Mouse (Mus musculus): ENCODE data around the gene Fam199x.

Gene Fam199x

GRCm38 (mm10) chrX:137049425-137050225, at the start of gene Fam199x:
Fam199x (plus strand) TSS chrX:137049594.
- no peak for DNase-seq (ENCODE audit: extremely low read depth, low read depth, low spot score)

- no peak for DNase-seq (ENCODE audit: extremely low read depth, low read depth, low spot score)
Observed at GRCm38 (mm10) chrX:137015099-137015709, 34.2 kb upstream of the Fam199x start.

- DNase-seq (ENCODE audit: extremely low read depth, low read depth, low spot score): no peak
Observed at GRCm38 (mm10) chrX:137017668-137018067, 31.7 kb upstream of the Fam199x start.

GRCm38 (mm10) chrX:137019310-137019709, 30.1 kb upstream of the Fam199x start:
- DNase-seq (ENCODE audit: extremely low read depth, low read depth, low spot score): no peak

- no peak for DNase-seq (ENCODE audit: extremely low read depth, low read depth, low spot score)
Observed at GRCm38 (mm10) chrX:137030916-137031315, 18.5 kb upstream of the Fam199x start.

GRCm38 (mm10) chrX:137031726-137032125, 17.7 kb upstream of the Fam199x start:
- no peak for DNase-seq (ENCODE audit: extremely low read depth, low read depth, low spot score)

GRCm38 (mm10) chrX:137034322-137034721, 15.1 kb upstream of the Fam199x start:
- no peak for DNase-seq (ENCODE audit: extremely low read depth, low read depth, low spot score)

GRCm38 (mm10) chrX:137037470-137037999, 11.9 kb upstream of the Fam199x start:
- DNase-seq (ENCODE audit: extremely low read depth, low read depth, low spot score): no peak

GRCm38 (mm10) chrX:137038000-137038483, 11.4 kb upstream of the Fam199x start, which contains the start of gene Slc25a53:
Slc25a53 (minus strand) TSS chrX:137038302.
- DNase-seq (ENCODE audit: extremely low read depth, low read depth, low spot score): no peak

- no peak for DNase-seq (ENCODE audit: extremely low read depth, low read depth, low spot score)
Observed at GRCm38 (mm10) chrX:137038502-137038901, 10.9 kb upstream of the Fam199x start.

GRCm38 (mm10) chrX:137049060-137049424, 352 bp upstream of the Fam199x start:
- DNase-seq (ENCODE audit: extremely low read depth, low read depth, low spot score): no peak

- no peak for DNase-seq (ENCODE audit: extremely low read depth, low read depth, low spot score)
Observed at GRCm38 (mm10) chrX:137063202-137063601, 13.8 kb downstream of the Fam199x start.

GRCm38 (mm10) chrX:137104531-137104930, 55.1 kb downstream of the Fam199x start:
- no peak for DNase-seq (ENCODE audit: extremely low read depth, low read depth, low spot score)

GRCm38 (mm10) chrX:137106498-137106897, 57.1 kb downstream of the Fam199x start:
- DNase-seq (ENCODE audit: extremely low read depth, low read depth, low spot score): no peak

GRCm38 (mm10) chrX:137118097-137118746, 68.8 kb downstream of the Fam199x start:
- DNase-seq (ENCODE audit: extremely low read depth, low read depth, low spot score): no peak

- no peak for DNase-seq (ENCODE audit: extremely low read depth, low read depth, low spot score)
Observed at GRCm38 (mm10) chrX:137119675-137120423, 70.5 kb downstream of the Fam199x start.

- no peak for DNase-seq (ENCODE audit: extremely low read depth, low read depth, low spot score)
Observed at GRCm38 (mm10) chrX:137121718-137122117, 72.3 kb downstream of the Fam199x start, which contains the start of gene Esx1. Esx1 (minus strand) TSS chrX:137122083.

GRCm38 (mm10) chrX:137127542-137127941, 78.1 kb downstream of the Fam199x start:
- DNase-seq (ENCODE audit: extremely low read depth, low read depth, low spot score): no peak
